Mouse (Mus musculus) lung, postnatal 10 days (tissue): ENCODE data around the gene Smco4.
"Not testable (repeated sequence)": the region's sequence is repeated elsewhere in the genome, so short reads cannot be mapped to it uniquely, and the experiment has no call there.

Source experiments
- DNase-seq: peaks from one replicate; pipeline ENCODE4 v3.0.0; 2021

The Smco4 gene

GRCm38 (mm10) chr9:15550461-15550961 is 57.3 kb downstream of the Smco4 start:
- DNase-seq: no peak

- not testable (repeated sequence) for DNase-seq
These were observed 57.8 kb downstream of the Smco4 start for GRCm38 (mm10) chr9:15551073-15551472.

GRCm38 (mm10) chr9:15551933-15552851 is 59.0 kb downstream of the Smco4 start:
- DNase-seq: no peak

GRCm38 (mm10) chr9:15553322-15553721 is 60.1 kb downstream of the Smco4 start:
- no peak for DNase-seq

- DNase-seq: no peak
These were observed 67.2 kb downstream of the Smco4 start for GRCm38 (mm10) chr9:15560451-15560850.

GRCm38 (mm10) chr9:15562353-15562752 is 69.1 kb downstream of the Smco4 start:
- DNase-seq: no peak

- no peak for DNase-seq
These were observed 81.7 kb downstream of the Smco4 start for GRCm38 (mm10) chr9:15574750-15575454.

GRCm38 (mm10) chr9:15578427-15578826 is 85.2 kb downstream of the Smco4 start:
- no peak for DNase-seq

- no peak for DNase-seq
These were observed 85.7 kb downstream of the Smco4 start for GRCm38 (mm10) chr9:15578946-15579345.

- DNase-seq: no peak
These were observed 86.9 kb downstream of the Smco4 start for GRCm38 (mm10) chr9:15580176-15580575.

- DNase-seq: no peak
These were observed 88.8 kb downstream of the Smco4 start for GRCm38 (mm10) chr9:15582026-15582425.

GRCm38 (mm10) chr9:15584209-15584608 is 91.0 kb downstream of the Smco4 start:
- no peak for DNase-seq

- no peak for DNase-seq
These were observed 92.7 kb downstream of the Smco4 start for GRCm38 (mm10) chr9:15585956-15586355.

- DNase-seq: no peak
These were observed 94.1 kb downstream of the Smco4 start for GRCm38 (mm10) chr9:15587157-15587854.

- no peak for DNase-seq
These were observed 100.9 kb downstream of the Smco4 start for GRCm38 (mm10) chr9:15594148-15594547.
